Mouse (Mus musculus) kidney, adult 2 months (tissue): ENCODE measurements around the gene Lyrm7. TPM values are rescaled to one million over a fixed set of nuclear protein-coding genes. Genes with fewer than 3 reads are reported as not detected.

Source experiments
- DNase-seq: peaks from one replicate; pipeline ENCODE4 v3.0.0; 2021
- H3K27ac ChIP-seq: fragments of 200-500 bp; 2 replicates; pipeline ENCODE4 v1.5.1; 2012; ENCODE audit warnings: low read depth, low read length, control low read depth, inconsistent platforms; ENCODE audit not compliant: insufficient read depth
- H3K27me3 ChIP-seq: fragments of 200-500 bp; replicated peaks from 2 replicates; pipeline ENCODE4 v1.6.1; 2012; ENCODE audit warnings: mild to moderate bottlenecking, moderate library complexity, low read length, inconsistent platforms; ENCODE audit not compliant: control insufficient read depth, insufficient read depth
- H3K36me3 ChIP-seq: fragments of 200-500 bp; 2 replicates; pipeline ENCODE4 v1.6.1; 2012; ENCODE audit warnings: mild to moderate bottlenecking, moderate library complexity, low read length, inconsistent platforms; ENCODE audit not compliant: control insufficient read depth, insufficient read depth
- H3K4me1 ChIP-seq: fragments of 200-500 bp; 2 replicates; pipeline ENCODE4 v1.6.1; 2011; ENCODE audit warnings: low read length; ENCODE audit not compliant: control insufficient read depth, insufficient read depth
- H3K4me3 ChIP-seq: fragments of 200-500 bp; 2 replicates; pipeline ENCODE4 v1.5.1; 2011; ENCODE audit warnings: mild to moderate bottlenecking, low read depth, low read length, control low read depth; ENCODE audit not compliant: insufficient read depth
- CTCF ChIP-seq: fragments of 200-500 bp; conservative IDR thresholded peaks from 2 replicates; pipeline ENCODE4 v1.5.1; 2011; ENCODE audit warnings: low read depth, mild to moderate bottlenecking, control low read depth, low read length, moderate library complexity, mixed read lengths; ENCODE audit not compliant: insufficient read depth, insufficient read length
- POLR2A ChIP-seq: fragments of 200-500 bp; IDR thresholded peaks from one replicate; pipeline ENCODE4 v1.6.1; 2011; ENCODE audit warnings: low read depth, low read length, control low read depth
- WGBS: fragments of 180-500 bp; shearing (Covaris S2); methylation state at CpG from one replicate; pipeline ENCODE4 v1.1.7; 2018; 5-methylcytosine and 5-hydroxymethylcytosine counted together
- polyA plus RNA-seq: library from polyadenylated mRNA; depleted of rRNA; stranded (reverse); fragments of >200 nt; gene quantifications from 2 replicates; pipeline ENCODE4 v1.2.3, GENCODE M21; 2012

The Lyrm7 gene
- polyA plus RNA-seq, 1 experiment = 3.9 TPM

- H3K4me1 ChIP-seq = no peaks in the 10 kb centered on the region
- no peak overlapping the region for H3K27ac ChIP-seq
- TF ChIP-seq CTCF (no peak), POLR2A (no peak)
- 66% methylated on average over 8 of the region's 8 CpGs for WGBS
- H3K36me3 ChIP-seq = no peaks in the 10 kb centered on the region
- H3K4me3 ChIP-seq = no peak overlapping the region
- no peak for DNase-seq
- H3K27me3 ChIP-seq = no peaks in the 10 kb centered on the region
These were observed 33.9 kb downstream of the Lyrm7 start for GRCm38 (mm10) chr11:54826819-54827218.

- Histone ChIP-seq H3K4me3 (no peak overlapping the region), H3K27ac (no peak overlapping the region), H3K4me1 (no peaks in the 10 kb centered on the region), H3K27me3 (no peaks in the 10 kb centered on the region), H3K36me3 (no peaks in the 10 kb centered on the region)
- 86% methylated on average over 4 of the region's 4 CpGs for WGBS
- TF ChIP-seq CTCF (no peak), POLR2A (no peak)
- DNase-seq = no peak
These were observed 34.9 kb downstream of the Lyrm7 start for GRCm38 (mm10) chr11:54825774-54826173.

GRCm38 (mm10) chr11:54823467-54823866, 37.2 kb downstream of the Lyrm7 start:
- H3K27me3 ChIP-seq = no peaks in the 10 kb centered on the region
- no peaks in the 10 kb centered on the region for H3K36me3 ChIP-seq
- 81% methylated on average over 4 of the region's 4 CpGs for WGBS
- H3K4me3 ChIP-seq = no peak overlapping the region
- no peak overlapping the region for H3K27ac ChIP-seq
- DNase-seq = no peak
- no peaks in the 10 kb centered on the region for H3K4me1 ChIP-seq
- TF ChIP-seq POLR2A (no peak), CTCF (no peak)

- no peak overlapping the region for H3K4me3 ChIP-seq
- no peaks in the 10 kb centered on the region for H3K4me1 ChIP-seq
- H3K27me3 ChIP-seq = no peaks in the 10 kb centered on the region
- no peak for TF ChIP-seq POLR2A
- TF ChIP-seq CTCF = no peak
- H3K27ac ChIP-seq = no peak overlapping the region
- DNase-seq = no peak
- WGBS = 69% methylated on average over 7 of the region's 7 CpGs
- H3K36me3 ChIP-seq = no peaks in the 10 kb centered on the region
These were observed 41.2 kb downstream of the Lyrm7 start for GRCm38 (mm10) chr11:54819489-54819888.

GRCm38 (mm10) chr11:54817449-54817848, 43.3 kb downstream of the Lyrm7 start:
- Histone ChIP-seq H3K36me3 (no peaks in the 10 kb centered on the region), H3K27me3 (no peaks in the 10 kb centered on the region), H3K27ac (no peak overlapping the region), H3K4me1 (no peaks in the 10 kb centered on the region), H3K4me3 (no peak overlapping the region)
- no peak for DNase-seq
- TF ChIP-seq POLR2A (no peak), CTCF (no peak)
- 60% methylated on average over 4 of the region's 4 CpGs for WGBS

- TF ChIP-seq CTCF (no peak), POLR2A (no peak)
- Histone ChIP-seq H3K4me1 (no peaks in the 10 kb centered on the region), H3K27ac (no peak overlapping the region), H3K36me3 (no peaks in the 10 kb centered on the region), H3K27me3 (no peaks in the 10 kb centered on the region), H3K4me3 (no peak overlapping the region)
- no peak for DNase-seq
These were observed 45.1 kb downstream of the Lyrm7 start for GRCm38 (mm10) chr11:54815659-54816058.

- DNase-seq = no peak
- TF ChIP-seq CTCF (no peak), POLR2A (no peak)
- H3K4me3 ChIP-seq = no peak overlapping the region
- no peaks in the 10 kb centered on the region for H3K4me1 ChIP-seq
- WGBS = 71% methylated on average over 8 of the region's 8 CpGs
- no peaks in the 10 kb centered on the region for H3K36me3 ChIP-seq
- H3K27ac ChIP-seq = no peak overlapping the region
- no peaks in the 10 kb centered on the region for H3K27me3 ChIP-seq
These were observed 47.8 kb downstream of the Lyrm7 start for GRCm38 (mm10) chr11:54812812-54813516.

- DNase-seq = no peak
- Histone ChIP-seq H3K27me3 (no peaks in the 10 kb centered on the region), H3K36me3 (no peaks in the 10 kb centered on the region), H3K27ac (no peak overlapping the region), H3K4me3 (no peak overlapping the region), H3K4me1 (no peaks in the 10 kb centered on the region)
- 88% methylated on average over 4 of the region's 4 CpGs for whole genome bisulfite sequencing
- no peak for TF ChIP-seq POLR2A
- no peak for TF ChIP-seq CTCF
These were observed 48.4 kb downstream of the Lyrm7 start for GRCm38 (mm10) chr11:54812314-54812713.
